Mouse (Mus musculus) gastrocnemius, postnatal 4 days (tissue): ENCODE measurements around the gene Speer4b. TPM values are rescaled to one million over a fixed set of nuclear protein-coding genes. Genes with fewer than 3 reads are reported as not detected.
A peak's percentile ranks its signal among the peaks of the same experiment; 100 is the strongest.
"Not testable (repeated sequence)": the region's sequence is repeated elsewhere in the genome, so short reads cannot be mapped to it uniquely, and the experiment has no call there.

Experiments
- DNase-seq, 2 experiments: peaks; one replicate each; pipeline ENCODE4 v3.0.0; 2021 to 2022; ENCODE audit warnings: low spot score in 2 of 2, mixed read lengths in 2 of 2
- long read RNA-seq, 2 experiments: library from polyadenylated mRNA; stranded (forward); transcript quantifications; one replicate each; pipeline ENCODE4 v2.0.0; 2021
- total RNA-seq, 2 experiments: library from RNA; stranded (reverse); gene quantifications; 2 replicates each; pipeline ENCODE4 v1.2.3; 2021

Speer4b gene
- total RNA-seq, result not detected
- long read RNA-seq, experiment 1, result 0 reads
- long read RNA-seq, experiment 2, result 0 reads

DNA sequence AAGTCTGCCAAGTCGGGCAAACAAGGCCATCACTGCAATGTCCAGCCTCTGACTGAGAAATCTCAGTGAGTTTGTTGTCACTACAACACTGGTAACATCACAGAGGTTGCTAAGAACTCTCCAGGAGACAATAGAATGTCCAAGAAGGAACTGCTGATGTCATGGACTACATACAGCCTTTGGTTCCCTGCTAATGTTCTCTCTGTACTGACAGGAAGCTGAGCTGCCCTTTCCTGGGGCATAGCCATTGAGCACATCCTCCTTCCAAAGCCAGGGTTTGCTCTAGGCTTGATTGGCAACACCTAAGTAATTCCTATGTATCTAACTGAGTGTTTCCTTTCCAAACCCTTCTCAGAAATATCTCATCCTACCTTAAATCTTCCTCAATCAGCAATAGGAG lies at the start of gene Speer4b:
Gene Speer4b (minus strand): TSS at position 101 of the 400 bp plus-strand sequence.
- DNase-seq, result not testable (repeated sequence)

GRCm38 (mm10) chr5:27549291-27549690 lies 48.1 kb upstream of the Speer4b start:
- no peak for DNase-seq

GRCm38 (mm10) chr5:27544816-27545270 lies 43.6 kb upstream of the Speer4b start:
- peak; percentile 24 to 49 for DNase-seq

DNA sequence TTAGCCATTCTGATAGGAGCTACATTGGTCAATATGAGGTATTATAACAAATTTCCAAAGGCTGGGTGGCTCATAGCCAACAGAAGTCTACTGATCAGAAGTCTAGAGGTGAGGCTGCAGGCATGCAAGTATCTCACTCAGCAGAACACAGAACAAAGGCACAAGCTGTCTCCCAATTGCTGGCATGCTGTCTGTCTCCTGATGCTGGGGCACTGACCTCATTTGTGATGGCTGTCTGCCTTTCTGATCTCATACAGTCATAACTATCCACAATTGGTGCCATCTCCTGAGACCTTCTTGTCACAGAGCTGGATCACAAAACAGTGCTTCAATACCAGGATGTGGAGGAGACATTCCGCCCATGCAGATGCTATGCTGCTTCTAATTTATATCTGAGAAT lies 25.7 kb upstream of the Speer4b start:
- DNase-seq, result no peak

GRCm38 (mm10) chr5:27518716-27519115 lies 17.5 kb upstream of the Speer4b start:
- DNase-seq, result no peak

GRCm38 (mm10) chr5:27490942-27491341 lies 10.3 kb downstream of the Speer4b start:
- DNase-seq, result no peak

GRCm38 (mm10) chr5:27486138-27486537 lies 15.1 kb downstream of the Speer4b start:
- DNase-seq, result no peak

- DNase-seq, result no peak
Observed at GRCm38 (mm10) chr5:27481706-27482105, 19.5 kb downstream of the Speer4b start.

DNA sequence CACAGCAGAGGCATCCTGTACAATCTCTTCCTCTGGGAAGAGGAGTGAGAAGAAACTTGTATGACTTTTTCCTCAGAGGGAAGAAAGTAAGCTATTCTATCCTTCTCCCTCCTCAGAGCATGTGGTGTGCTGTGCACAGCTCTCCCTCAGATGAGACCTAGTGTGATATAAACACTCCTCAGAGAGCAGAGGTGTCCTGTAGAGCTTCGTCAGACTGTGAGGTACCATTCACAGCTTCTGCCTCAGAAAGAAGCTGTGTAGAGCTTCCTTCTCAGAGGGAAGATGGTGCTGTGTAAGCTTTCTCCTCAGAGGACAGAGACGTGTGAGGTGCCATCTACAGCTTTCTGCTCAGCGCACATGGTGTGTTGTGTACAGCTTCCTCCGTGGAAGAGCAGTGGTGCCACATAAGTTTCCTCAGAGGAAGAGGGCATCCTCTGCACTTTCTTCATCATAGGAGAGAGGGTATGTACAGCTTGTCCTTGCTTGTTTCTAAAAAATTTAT lies 26.2 kb downstream of the Speer4b start:
- DNase-seq, result no peak

GRCm38 (mm10) chr5:27457686-27458085 lies 43.6 kb downstream of the Speer4b start:
- DNase-seq, result no peak

GRCm38 (mm10) chr5:27456981-27457380 lies 44.3 kb downstream of the Speer4b start:
- no peak for DNase-seq

- DNase-seq, result no peak
Observed at GRCm38 (mm10) chr5:27454386-27454785, 46.9 kb downstream of the Speer4b start.

- DNase-seq, result no peak
Observed at GRCm38 (mm10) chr5:27453201-27453845, 47.9 kb downstream of the Speer4b start.
